Mouse (Mus musculus) heart, embryonic 13.5 days (tissue): ENCODE data around the gene Parp16. TPM values are rescaled to one million over a fixed set of nuclear protein-coding genes. Genes with fewer than 3 reads are reported as not detected.
A peak's percentile ranks its signal among the peaks of the same experiment; 100 is the strongest.

Source experiments
- ATAC-seq: fragments of 200-750 bp; cut with Nextera tagmentation; 2 replicates; pipeline ENCODE4 v1.8.0; 2017; ENCODE audit warnings: moderate TSS enrichment; ENCODE audit not compliant: insufficient number of reproducible peaks, low FRiP score, low TSS enrichment; ENCODE audit errors: extremely low read depth
- H3K27ac ChIP-seq: fragments of 300-500 bp; sonication (generic); replicated peaks from 2 replicates; pipeline ENCODE4 v1.5.1; 2015; ENCODE audit warnings: moderate library complexity, mild to moderate bottlenecking, inconsistent platforms
- H3K27me3 ChIP-seq: fragments of 300-500 bp; sonication (generic); replicated peaks from 2 replicates; pipeline ENCODE4 v1.6.1; 2015; ENCODE audit warnings: mild to moderate bottlenecking, inconsistent platforms
- H3K36me3 ChIP-seq: fragments of 300-500 bp; sonication (generic); 2 replicates; pipeline ENCODE4 v1.6.1; 2015; ENCODE audit warnings: mild to moderate bottlenecking, inconsistent platforms
- H3K4me1 ChIP-seq: fragments of 300-500 bp; sonication (generic); 2 replicates; pipeline ENCODE4 v1.6.1; 2015; ENCODE audit warnings: inconsistent platforms
- H3K4me2 ChIP-seq: fragments of 300-500 bp; sonication (generic); 2 replicates; pipeline ENCODE4 v1.6.1; 2015; ENCODE audit warnings: inconsistent platforms, mild to moderate bottlenecking, moderate library complexity
- H3K4me3 ChIP-seq: fragments of 300-500 bp; sonication (generic); 2 replicates; pipeline ENCODE4 v1.5.1; 2015; ENCODE audit warnings: moderate library complexity, mild to moderate bottlenecking, inconsistent platforms
- H3K9ac ChIP-seq: fragments of 300-500 bp; sonication (generic); 2 replicates; pipeline ENCODE4 v1.6.1; 2015; ENCODE audit warnings: inconsistent platforms, mild to moderate bottlenecking, moderate library complexity
- H3K9me3 ChIP-seq: fragments of 300-500 bp; sonication (generic); 2 replicates; pipeline ENCODE4 v1.6.1; 2016; ENCODE audit warnings: inconsistent platforms
- WGBS: fragments of 180-500 bp; shearing (Covaris S2); methylation state at CpG from one replicate; pipeline ENCODE4 v1.1.7; 2015; ENCODE audit warnings: mixed read lengths; 5-methylcytosine and 5-hydroxymethylcytosine counted together
- polyA plus RNA-seq: library from polyadenylated mRNA; unstranded; fragments of >200 nt; fragmentation: Nextera tagmentation; extraction: Ambion mirVana; gene quantifications from 2 replicates; pipeline ENCODE4 v1.2.1, GENCODE M21; 2015

The Parp16 gene
- polyA plus RNA-seq: 4.5 and 5.1 TPM in 2 replicates

DNA sequence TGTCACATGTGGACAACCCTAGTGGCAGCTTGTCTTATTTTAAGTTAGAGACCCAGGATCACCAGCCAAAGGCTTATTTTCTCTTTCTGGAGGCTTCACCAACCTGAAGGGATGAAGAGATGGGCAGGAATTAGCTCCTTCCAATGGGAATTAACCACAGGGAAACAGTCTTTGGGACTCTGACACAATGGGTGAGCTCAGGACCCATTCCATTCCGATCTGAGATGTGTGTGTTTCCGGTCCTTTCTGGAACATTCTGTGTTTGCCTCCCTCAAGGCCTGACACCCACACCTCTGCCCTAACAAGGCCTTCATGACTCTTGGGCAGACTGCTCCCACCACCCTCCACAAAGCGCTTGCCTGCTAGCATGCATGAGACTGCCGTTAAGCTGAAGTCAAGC lies at the start of gene Parp16:
TSS of gene Parp16 (plus strand) at position 301 of the 400 bp plus-strand sequence.
- H3K27me3 ChIP-seq: no peaks in the 10 kb centered on the region
- no peak for ATAC-seq
- peak within 1 kb of the TSS; percentile 93 for H3K27ac ChIP-seq
- peak within 1 kb of the TSS; percentile 1; the same call in 1 of the 2 replicates for H3K4me3 ChIP-seq
- peak within 1 kb of the TSS; percentile 78 for H3K9ac ChIP-seq
- H3K4me2 ChIP-seq: peak within 1 kb of the TSS; percentile 55
- WGBS: 71% methylated on average over 4 of the region's 4 CpGs
- peaks cover 51% of the 10 kb centered on the region for H3K4me1 ChIP-seq
- H3K36me3 ChIP-seq: no peaks in the 10 kb centered on the region
- no peaks in the 10 kb centered on the region for H3K9me3 ChIP-seq

DNA sequence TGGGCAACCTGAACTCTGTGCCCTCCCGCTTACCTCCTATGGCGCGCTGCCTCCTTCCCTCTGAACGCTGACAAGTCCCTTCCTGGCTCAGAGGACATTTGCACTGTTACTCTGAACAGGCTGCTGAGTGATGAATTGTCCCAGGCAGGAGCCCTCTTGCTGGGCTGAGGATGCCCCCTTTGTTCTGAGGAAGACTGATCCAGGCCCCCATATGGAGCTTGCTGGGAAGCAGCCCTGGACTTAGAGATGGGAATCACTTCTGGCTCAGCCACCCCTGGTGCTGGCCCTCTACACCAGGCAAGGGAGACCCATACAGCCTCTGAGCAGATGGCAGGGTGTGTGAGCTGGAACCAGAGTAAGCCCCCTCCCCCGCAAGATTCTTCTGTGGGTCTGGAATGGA lies 49.2 kb upstream of the Parp16 start:
- H3K4me1 ChIP-seq: peaks cover 8% of the 10 kb centered on the region
- H3K9me3 ChIP-seq: no peaks in the 10 kb centered on the region
- peaks cover 26% of the 10 kb centered on the region for H3K27me3 ChIP-seq
- H3K9ac ChIP-seq: no peak overlapping the region
- 65% methylated on average over 5 of the region's 5 CpGs for WGBS
- H3K4me2 ChIP-seq: no peak overlapping the region
- no peak overlapping the region for H3K4me3 ChIP-seq
- no peak for ATAC-seq
- no peak overlapping the region for H3K27ac ChIP-seq
- H3K36me3 ChIP-seq: no peaks in the 10 kb centered on the region

GRCm38 (mm10) chr9:65148507-65148906 lies 46.6 kb upstream of the Parp16 start:
- WGBS: 61% methylated on average over 7 of the region's 7 CpGs
- Histone ChIP-seq H3K27me3 (peaks cover 13% of the 10 kb centered on the region), H3K9ac (no peak overlapping the region), H3K27ac (no peak overlapping the region), H3K36me3 (no peaks in the 10 kb centered on the region), H3K9me3 (no peaks in the 10 kb centered on the region), H3K4me2 (no peak overlapping the region), H3K4me1 (peaks cover 8% of the 10 kb centered on the region), H3K4me3 (no peak overlapping the region)
- ATAC-seq: no peak

GRCm38 (mm10) chr9:65152711-65153330 lies 42.3 kb upstream of the Parp16 start:
- no peak overlapping the region for H3K27ac ChIP-seq
- no peak overlapping the region for H3K4me2 ChIP-seq
- no peak overlapping the region for H3K4me3 ChIP-seq
- H3K9me3 ChIP-seq: no peaks in the 10 kb centered on the region
- peak overlapping the region; percentile 44; the same call in 1 of the 2 replicates for H3K9ac ChIP-seq
- ATAC-seq: no peak
- 70% methylated on average over 6 of the region's 6 CpGs for WGBS
- H3K36me3 ChIP-seq: no peaks in the 10 kb centered on the region
- H3K27me3 ChIP-seq: 0 out of 2 replicates have a peak, but pooled peaks cover 4% of the 10 kb centered on the region
- H3K4me1 ChIP-seq: peaks cover 38% of the 10 kb centered on the region

- ATAC-seq: no peak
- Histone ChIP-seq H3K9me3 (no peaks in the 10 kb centered on the region), H3K4me3 (no peak overlapping the region), H3K36me3 (no peaks in the 10 kb centered on the region), H3K4me2 (no peak overlapping the region), H3K27me3 (0 out of 2 replicates have a peak, but pooled peaks cover 4% of the 10 kb centered on the region), H3K9ac (peak overlapping the region; percentile 44; the same call in 1 of the 2 replicates), H3K27ac (0 out of 2 replicates have a peak overlapping the region, but pooled peaks have one; percentile 15), H3K4me1 (peaks cover 41% of the 10 kb centered on the region)
- WGBS: 14% methylated on average over 5 of the region's 5 CpGs
These were observed 41.8 kb upstream of the Parp16 start for GRCm38 (mm10) chr9:65153331-65153711.

GRCm38 (mm10) chr9:65154692-65155455 lies 40.3 kb upstream of the Parp16 start:
- Histone ChIP-seq H3K9ac (no peak overlapping the region), H3K27ac (no peak overlapping the region)

GRCm38 (mm10) chr9:65156604-65157003 lies 38.5 kb upstream of the Parp16 start:
- H3K9me3 ChIP-seq: no peaks in the 10 kb centered on the region
- 7% methylated on average over 8 of the region's 8 CpGs for WGBS
- no peaks in the 10 kb centered on the region for H3K36me3 ChIP-seq
- H3K27ac ChIP-seq: no peak overlapping the region
- 0 out of 2 replicates have a peak overlapping the region, but pooled peaks have one; percentile 1 for H3K4me3 ChIP-seq
- peak overlapping the region; percentile 52 for H3K9ac ChIP-seq
- peaks cover 47% of the 10 kb centered on the region for H3K4me1 ChIP-seq
- H3K4me2 ChIP-seq: peak overlapping the region; percentile 47
- peaks cover 26% of the 10 kb centered on the region for H3K27me3 ChIP-seq
- ATAC-seq: no peak

More at GRCm38 (mm10) chr9:65154692-65155455, 40.3 kb upstream of the Parp16 start:
- peaks cover 47% of the 10 kb centered on the region for H3K4me1 ChIP-seq
- no peak overlapping the region for H3K4me2 ChIP-seq
- no peak overlapping the region for H3K4me3 ChIP-seq
- no peak for ATAC-seq
- H3K9me3 ChIP-seq: no peaks in the 10 kb centered on the region
- H3K27me3 ChIP-seq: peaks cover 8% of the 10 kb centered on the region
- H3K36me3 ChIP-seq: no peaks in the 10 kb centered on the region
- WGBS: 65% methylated on average over 9 of the region's 9 CpGs

- Histone ChIP-seq H3K27ac (peak overlapping the region; percentile 43; the same call in 1 of the 2 replicates), H3K4me1 (peaks cover 51% of the 10 kb centered on the region), H3K27me3 (peaks cover 36% of the 10 kb centered on the region), H3K4me3 (no peak overlapping the region), H3K9ac (no peak overlapping the region), H3K36me3 (no peaks in the 10 kb centered on the region), H3K4me2 (peak overlapping the region; percentile 10; the same call in 1 of the 2 replicates), H3K9me3 (no peaks in the 10 kb centered on the region)
- WGBS: 14% methylated on average over 6 of the region's 6 CpGs
- peak; percentile 44; the same call in 1 of the 2 replicates for ATAC-seq
These were observed 37.5 kb upstream of the Parp16 start for GRCm38 (mm10) chr9:65157631-65158030.

DNA sequence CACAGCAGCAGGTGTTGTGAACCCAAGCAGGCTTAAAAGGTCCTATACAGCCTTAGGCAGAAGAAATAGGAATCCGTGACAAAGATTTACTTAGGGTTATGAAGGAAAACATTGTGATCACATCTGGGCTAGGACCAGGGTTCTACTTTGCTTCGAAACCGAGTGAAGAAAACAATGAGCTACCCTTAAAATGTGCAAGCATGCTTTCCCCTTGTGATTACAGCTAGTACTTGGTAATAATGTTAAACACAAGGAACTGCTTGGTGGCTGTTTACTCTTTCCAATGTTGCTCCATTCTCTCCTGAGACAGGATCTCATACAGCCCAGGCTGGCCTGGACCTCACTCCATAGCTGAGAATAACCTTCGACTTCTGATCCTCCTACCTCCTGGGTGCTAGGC lies 34.0 kb upstream of the Parp16 start:
- Histone ChIP-seq H3K9me3 (no peaks in the 10 kb centered on the region), H3K4me3 (no peak overlapping the region), H3K36me3 (no peaks in the 10 kb centered on the region), H3K27me3 (peaks cover 61% of the 10 kb centered on the region), H3K27ac (no peak overlapping the region), H3K4me1 (peaks cover 34% of the 10 kb centered on the region), H3K4me2 (no peak overlapping the region), H3K9ac (no peak overlapping the region)
- WGBS: 54% methylated on average over 4 of the region's 4 CpGs
- no peak for ATAC-seq

GRCm38 (mm10) chr9:65161881-65162280 lies 33.3 kb upstream of the Parp16 start:
- H3K4me2 ChIP-seq: no peak overlapping the region
- ATAC-seq: no peak
- 33% methylated on average over 8 of the region's 8 CpGs for WGBS
- H3K27me3 ChIP-seq: peaks cover 61% of the 10 kb centered on the region
- peaks cover 27% of the 10 kb centered on the region for H3K4me1 ChIP-seq
- H3K4me3 ChIP-seq: no peak overlapping the region
- no peak overlapping the region for H3K27ac ChIP-seq
- H3K9ac ChIP-seq: no peak overlapping the region
- no peaks in the 10 kb centered on the region for H3K36me3 ChIP-seq
- no peaks in the 10 kb centered on the region for H3K9me3 ChIP-seq
